Mouse (Mus musculus) bone marrow macrophage, adult 2 months (primary cell): Measurements from ENCODE around the gene Trpc7.

Experiments used
- CTCF ChIP-seq: IDR thresholded peaks from 2 replicates; pipeline ENCODE4 v1.5.1; 2012; ENCODE audit warnings: low read depth, mild to moderate bottlenecking, low read length, moderate library complexity
- POLR2A ChIP-seq: IDR thresholded peaks from 2 replicates; pipeline ENCODE4 v1.6.1; 2012; ENCODE audit warnings: mild to moderate bottlenecking, low read depth, low read length, borderline replicate concordance

DNA sequence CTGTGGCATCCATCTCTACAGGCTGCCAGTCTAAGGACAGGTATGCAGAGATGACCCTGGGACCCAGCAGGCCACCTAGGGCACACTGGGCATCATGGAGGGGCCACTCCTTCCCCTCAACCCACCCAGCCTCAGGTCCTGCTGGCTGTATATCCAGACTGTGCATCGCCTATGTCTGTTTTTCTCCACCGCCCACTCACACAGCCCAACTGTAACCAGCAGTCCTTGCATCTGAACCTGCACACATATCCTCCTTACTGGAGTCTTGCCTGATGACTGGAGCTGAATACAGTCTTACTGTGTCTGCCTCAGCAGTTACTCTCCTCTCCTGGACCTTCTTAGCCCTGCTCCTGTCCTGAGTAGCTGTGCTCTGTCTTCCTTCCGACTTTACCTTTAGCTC, 114.1 kb downstream of the Trpc7 start:
- TF ChIP-seq CTCF (no peak), POLR2A (no peak)
